Mouse (Mus musculus) intestine, postnatal 0 days (tissue): Measurements from ENCODE around the gene Wbp1l. TPM values are rescaled to one million over a fixed set of nuclear protein-coding genes. Genes with fewer than 3 reads are reported as not detected.

ENCODE experiments used
- ATAC-seq: fragments of 200-750 bp; cut with Nextera tagmentation; 2 replicates; pipeline ENCODE4 v1.8.0; 2017; ENCODE audit warnings: mild to moderate bottlenecking, moderate TSS enrichment, moderate library complexity
- H3K27ac ChIP-seq: fragments of 300-500 bp; sonication (generic); 2 replicates; pipeline ENCODE4 v1.5.1; 2014; ENCODE audit warnings: mild to moderate bottlenecking, low read depth, low read length, moderate library complexity
- H3K27me3 ChIP-seq: fragments of 300-500 bp; sonication (generic); replicated peaks from 2 replicates; pipeline ENCODE4 v1.6.1; 2014; ENCODE audit warnings: low read length, mixed read lengths; ENCODE audit not compliant: control insufficient read depth, insufficient read depth
- H3K36me3 ChIP-seq: fragments of 300-500 bp; sonication (generic); 2 replicates; pipeline ENCODE4 v1.6.1; 2014; ENCODE audit warnings: mild to moderate bottlenecking, moderate library complexity; ENCODE audit not compliant: control insufficient read depth, insufficient read depth
- H3K4me1 ChIP-seq: fragments of 300-500 bp; sonication (generic); replicated peaks from 2 replicates; pipeline ENCODE4 v1.6.1; 2014; ENCODE audit warnings: antibody characterized with exemption, low read length, mixed read lengths; ENCODE audit not compliant: control insufficient read depth, insufficient read depth
- H3K4me2 ChIP-seq: fragments of 300-500 bp; sonication (generic); replicated peaks from 2 replicates; pipeline ENCODE4 v1.6.1; 2014; ENCODE audit warnings: low read depth, mild to moderate bottlenecking, moderate library complexity
- H3K4me3 ChIP-seq: fragments of 300-500 bp; sonication (generic); 2 replicates; pipeline ENCODE4 v1.5.1; 2014; ENCODE audit warnings: low read depth, low read length
- H3K9ac ChIP-seq: fragments of 300-500 bp; sonication (generic); 2 replicates; pipeline ENCODE4 v1.6.1; 2014; ENCODE audit warnings: mild to moderate bottlenecking, low read depth, low read length
- H3K9me3 ChIP-seq: fragments of 300-500 bp; sonication (generic); 2 replicates; pipeline ENCODE4 v1.6.1; 2016; ENCODE audit warnings: mixed run types; ENCODE audit not compliant: control insufficient read depth
- CTCF ChIP-seq: sonication (generic); IDR thresholded peaks from 2 replicates; pipeline ENCODE4 v1.5.1; 2016; ENCODE audit warnings: low read depth, mild to moderate bottlenecking, control low read depth, antibody characterized with exemption, moderate library complexity
- WGBS: fragments of 180-500 bp; shearing (Covaris S2); extraction: QIAGEN DNeasy Blood & Tissue Kit; methylation state at CpG from one replicate; pipeline ENCODE4 v1.1.7; 2014; 5-methylcytosine and 5-hydroxymethylcytosine counted together
- polyA plus RNA-seq: library from polyadenylated mRNA; unstranded; fragments of >200 nt; fragmentation: Nextera tagmentation; extraction: Ambion mirVana; gene quantifications from 2 replicates; pipeline ENCODE4 v1.2.1, GENCODE M21; 2015

Wbp1l gene
- polyA plus RNA-seq, 1 experiment from 2014 or later = 33.1 TPM

GRCm38 (mm10) chr19:46623790-46624772 is 25.2 kb downstream of the Wbp1l start:
- Histone ChIP-seq H3K4me2 (peak overlapping the region; percentile 58), H3K27ac (peak overlapping the region; percentile 21; the same call in 1 of the 2 replicates), H3K9ac (peak overlapping the region; percentile 40; the same call in 1 of the 2 replicates), H3K27me3 (no peaks in the 10 kb centered on the region), H3K4me3 (peak overlapping the region; percentile 30), H3K36me3 (no peaks in the 10 kb centered on the region), H3K4me1 (no peaks in the 10 kb centered on the region), H3K9me3 (no peaks in the 10 kb centered on the region)
- no peak for TF ChIP-seq CTCF
- ATAC-seq = no peak
- 46% methylated on average over 19 of the region's 19 CpGs for WGBS

- H3K4me2 ChIP-seq = no peak overlapping the region
- no peaks in the 10 kb centered on the region for H3K4me1 ChIP-seq
- no peaks in the 10 kb centered on the region for H3K36me3 ChIP-seq
- no peaks in the 10 kb centered on the region for H3K9me3 ChIP-seq
- TF ChIP-seq CTCF = no peak
- no peaks in the 10 kb centered on the region for H3K27me3 ChIP-seq
- H3K4me3 ChIP-seq = no peak overlapping the region
- 90% methylated on average over 12 of the region's 12 CpGs for WGBS
- H3K27ac ChIP-seq = no peak overlapping the region; the same call in 1 of the 2 replicates
- H3K9ac ChIP-seq = no peak overlapping the region
- ATAC-seq = no peak
Measured at GRCm38 (mm10) chr19:46625015-46625414, 26.1 kb downstream of the Wbp1l start.

- ATAC-seq = no peak
- H3K27me3 ChIP-seq = no peaks in the 10 kb centered on the region
- H3K4me3 ChIP-seq = no peak overlapping the region
- H3K27ac ChIP-seq = no peak overlapping the region
- H3K9ac ChIP-seq = no peak overlapping the region
- H3K36me3 ChIP-seq = no peaks in the 10 kb centered on the region
- H3K4me2 ChIP-seq = no peak overlapping the region
- no peak for TF ChIP-seq CTCF
- H3K4me1 ChIP-seq = no peaks in the 10 kb centered on the region
- WGBS = 57% methylated on average over 10 of the region's 10 CpGs
- no peaks in the 10 kb centered on the region for H3K9me3 ChIP-seq
Measured at GRCm38 (mm10) chr19:46625519-46625918, 26.6 kb downstream of the Wbp1l start.

GRCm38 (mm10) chr19:46628403-46628802 is 29.5 kb downstream of the Wbp1l start:
- Histone ChIP-seq H3K36me3 (peaks cover 4% of the 10 kb centered on the region; the same call in 1 of the 2 replicates), H3K9me3 (no peaks in the 10 kb centered on the region), H3K4me1 (no peaks in the 10 kb centered on the region), H3K9ac (no peak overlapping the region), H3K4me2 (no peak overlapping the region), H3K4me3 (no peak overlapping the region), H3K27ac (no peak overlapping the region), H3K27me3 (no peaks in the 10 kb centered on the region)
- WGBS = 64% methylated on average over 10 of the region's 10 CpGs
- ATAC-seq = no peak
- TF ChIP-seq CTCF = no peak

- Histone ChIP-seq H3K27me3 (no peaks in the 10 kb centered on the region), H3K4me3 (no peak overlapping the region), H3K36me3 (peaks cover 4% of the 10 kb centered on the region; the same call in 1 of the 2 replicates), H3K4me1 (no peaks in the 10 kb centered on the region), H3K27ac (no peak overlapping the region), H3K4me2 (no peak overlapping the region), H3K9me3 (no peaks in the 10 kb centered on the region), H3K9ac (no peak overlapping the region)
- no peak for TF ChIP-seq CTCF
- WGBS = 75% methylated on average over 9 of the region's 9 CpGs
- no peak for ATAC-seq
Measured at GRCm38 (mm10) chr19:46629807-46630206, 30.9 kb downstream of the Wbp1l start.

- Histone ChIP-seq H3K4me1 (0 out of 2 replicates have a peak, but pooled peaks cover 3% of the 10 kb centered on the region), H3K9me3 (no peaks in the 10 kb centered on the region), H3K27me3 (no peaks in the 10 kb centered on the region), H3K9ac (no peak overlapping the region), H3K36me3 (peaks cover 4% of the 10 kb centered on the region; the same call in 1 of the 2 replicates), H3K4me3 (no peak overlapping the region), H3K27ac (no peak overlapping the region), H3K4me2 (no peak overlapping the region)
- no peak for TF ChIP-seq CTCF
- whole genome bisulfite sequencing = 82% methylated on average over 9 of the region's 9 CpGs
- no peak for ATAC-seq
Measured at GRCm38 (mm10) chr19:46631637-46632036, 32.8 kb downstream of the Wbp1l start.
